Mouse (Mus musculus) gastrocnemius, adult 2 months (tissue): ENCODE results near the gene Rhbg. TPM values are rescaled to one million over a fixed set of nuclear protein-coding genes. Genes with fewer than 3 reads are reported as not detected.

Experiments
- DNase-seq: peaks from one replicate; pipeline ENCODE4 v3.0.0; 2022
- H3K27ac ChIP-seq: fragments of 200-600 bp; 2 replicates; pipeline ENCODE4 v1.8.1; 2022; ENCODE audit warnings: mild to moderate bottlenecking
- H3K4me3 ChIP-seq: fragments of 200-600 bp; 2 replicates; pipeline ENCODE4 v1.8.1; 2022; ENCODE audit warnings: mild to moderate bottlenecking, moderate library complexity
- CTCF ChIP-seq: fragments of 200-600 bp; IDR thresholded peaks from 2 replicates; pipeline ENCODE4 v1.8.1; 2022; ENCODE audit warnings: antibody characterized with exemption, mild to moderate bottlenecking, moderate library complexity
- intact Hi-C: fragments of 180-260 bp; cut with DNase I; formaldehyde crosslinking; loops from one replicate; pipeline ENCODE4 v1.15.1; 2025
- total RNA-seq, 2 experiments: library from RNA; stranded (reverse); gene quantifications; 2 replicates each; pipeline ENCODE4 v1.2.3; 2021

The Rhbg gene
- total RNA-seq, 2 experiments from 2014 or later: not detected

DNA sequence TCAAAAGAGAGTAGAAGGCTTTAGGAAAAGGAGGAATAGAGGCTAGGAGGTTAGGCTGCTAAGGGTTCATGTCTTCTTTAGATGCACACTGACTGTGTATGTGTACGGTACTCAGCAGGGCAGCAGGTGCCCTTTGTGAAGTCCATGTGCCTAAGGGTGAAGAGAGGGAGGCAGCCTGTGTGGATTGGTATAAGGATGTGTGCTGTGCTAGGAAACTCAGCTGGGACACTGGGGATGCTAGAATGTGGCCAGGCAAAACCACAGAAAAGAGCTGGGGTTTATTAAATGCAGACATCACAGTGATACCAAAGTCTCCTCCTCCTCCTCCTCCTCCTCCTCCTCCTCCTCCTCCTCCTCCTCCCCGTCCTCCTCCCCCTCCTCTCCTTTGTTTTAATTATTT is 36.8 kb downstream of the Rhbg start:
- Histone ChIP-seq H3K4me3 (no peak overlapping the region), H3K27ac (no peak overlapping the region)
- no peak for TF ChIP-seq CTCF
- intact Hi-C loops: no loop called here
- DNase-seq: no peak

DNA sequence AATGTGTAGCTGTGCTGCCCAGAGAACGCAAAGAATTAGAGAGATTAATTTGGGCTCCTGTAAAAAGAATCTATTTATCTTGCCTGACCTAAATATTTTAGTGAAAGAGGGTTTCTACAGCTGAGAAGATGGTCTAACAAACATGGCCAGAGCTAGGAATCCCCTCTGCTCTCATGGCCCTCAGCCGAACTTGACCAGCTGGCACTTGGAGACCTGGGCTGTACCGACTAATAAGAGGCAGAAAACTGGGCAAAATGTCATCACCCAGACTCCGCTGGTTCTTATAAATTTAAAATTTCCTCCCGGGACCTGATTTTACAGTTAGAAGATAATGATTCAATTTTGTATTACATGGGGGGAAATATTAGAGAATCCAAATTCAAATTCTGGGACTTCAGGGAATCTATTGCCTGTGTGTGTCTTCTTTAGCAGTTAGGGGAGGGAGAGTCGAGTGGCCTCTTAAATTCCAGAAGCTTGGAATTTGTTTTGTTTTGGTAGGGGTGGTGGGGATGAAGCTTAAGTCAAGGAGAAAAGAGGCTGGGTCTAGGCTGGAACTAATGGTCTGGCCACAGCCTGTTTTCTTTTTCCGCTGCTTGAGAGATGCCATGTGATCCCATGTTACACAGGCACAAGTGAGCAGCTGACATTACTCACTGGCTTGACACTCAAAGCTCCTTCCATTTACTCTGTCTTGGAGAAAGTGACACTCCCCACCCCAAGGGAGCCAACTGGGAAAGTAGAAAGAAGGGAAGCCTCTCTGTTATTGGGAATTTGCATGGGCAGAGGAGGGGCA is 37.8 kb downstream of the Rhbg start:
- H3K27ac ChIP-seq: no peak overlapping the region
- intact Hi-C loops: no loop called here
- DNase-seq: no peak
- H3K4me3 ChIP-seq: no peak overlapping the region
- TF ChIP-seq CTCF: no peak

DNA sequence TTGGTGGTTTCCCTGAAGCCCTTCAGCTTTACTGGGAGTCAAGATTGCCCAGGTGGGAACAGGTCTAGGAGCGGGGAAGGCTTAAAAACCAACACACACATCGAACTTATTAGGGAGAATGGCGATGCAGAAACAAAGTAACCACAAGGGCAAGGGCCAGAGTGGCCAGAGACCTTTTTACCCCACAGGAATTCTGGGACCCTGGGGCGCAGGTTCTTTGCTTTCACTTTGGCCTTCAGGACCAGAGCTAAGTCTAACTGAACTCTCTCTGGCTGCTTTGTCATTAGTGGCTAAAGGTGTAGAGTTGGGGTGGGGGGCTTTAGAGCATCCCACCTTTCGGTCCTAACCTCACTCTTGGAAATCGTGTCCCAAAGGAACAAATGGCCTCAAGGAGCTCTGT is 38.4 kb downstream of the Rhbg start:
- intact Hi-C loops: no loop called here
- no peak for TF ChIP-seq CTCF
- no peak for DNase-seq
- H3K4me3 ChIP-seq: peak overlapping the region; percentile 67
- H3K27ac ChIP-seq: no peak overlapping the region

DNA sequence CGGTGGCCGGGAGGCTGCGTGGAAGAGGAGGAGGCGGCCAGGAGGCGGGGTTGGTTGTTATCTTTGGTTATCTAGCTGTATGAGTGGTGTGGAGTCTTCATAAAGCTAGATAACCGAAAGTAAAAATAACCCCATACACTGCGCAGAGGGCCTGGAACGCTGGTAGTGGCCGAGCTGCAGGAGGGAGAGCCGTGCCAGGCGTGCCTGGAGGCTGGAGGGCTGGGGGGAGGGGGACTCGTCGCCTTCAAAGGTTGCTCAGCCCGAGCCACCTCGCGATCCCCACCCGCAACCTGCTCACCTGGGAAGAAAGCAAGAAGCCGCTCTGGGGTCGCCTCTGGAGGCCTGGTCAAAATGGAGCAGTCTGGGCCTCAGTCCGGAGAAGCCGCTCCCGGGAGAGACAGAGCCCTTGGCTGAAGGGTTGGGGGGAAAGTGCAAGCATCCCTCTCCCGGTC is 38.9 kb downstream of the Rhbg start:
- Histone ChIP-seq H3K4me3 (peak overlapping the region; percentile 67), H3K27ac (no peak overlapping the region)
- no peak for TF ChIP-seq CTCF
- DNase-seq: no peak
- intact Hi-C loops: no loop called here

DNA sequence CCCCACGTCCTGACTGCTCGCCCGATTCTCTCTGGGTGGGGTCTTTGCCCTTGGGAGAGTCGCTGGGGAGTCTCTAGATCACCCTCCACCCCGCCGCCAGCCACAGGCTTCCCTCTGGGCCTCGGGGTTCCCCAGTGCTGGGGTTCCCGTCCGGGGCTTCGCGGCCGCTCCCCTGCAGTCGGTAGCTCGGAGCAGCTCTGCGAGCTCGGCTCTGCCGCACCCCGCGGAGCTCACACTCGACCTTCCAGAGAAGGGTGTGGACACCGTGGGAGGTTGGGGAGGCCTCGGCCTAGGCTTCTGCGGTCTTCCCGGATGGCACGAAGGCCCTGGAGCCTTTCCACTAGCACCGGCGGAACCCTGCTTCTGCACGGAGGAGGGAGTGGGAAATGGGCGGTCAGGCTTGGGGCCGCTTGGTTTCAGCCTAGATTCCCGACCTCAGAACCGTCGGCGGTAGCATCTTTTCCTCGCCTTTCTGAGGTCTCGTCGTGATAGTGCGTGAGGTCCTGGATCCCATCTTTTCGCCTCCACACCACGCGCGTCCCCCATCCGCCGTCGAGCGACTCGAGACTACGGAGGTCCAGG is 39.4 kb downstream of the Rhbg start:
- intact Hi-C loops: no loop called here
- DNase-seq: peak; percentile 26
- H3K27ac ChIP-seq: no peak overlapping the region
- no peak for TF ChIP-seq CTCF
- H3K4me3 ChIP-seq: peak overlapping the region; percentile 67

DNA sequence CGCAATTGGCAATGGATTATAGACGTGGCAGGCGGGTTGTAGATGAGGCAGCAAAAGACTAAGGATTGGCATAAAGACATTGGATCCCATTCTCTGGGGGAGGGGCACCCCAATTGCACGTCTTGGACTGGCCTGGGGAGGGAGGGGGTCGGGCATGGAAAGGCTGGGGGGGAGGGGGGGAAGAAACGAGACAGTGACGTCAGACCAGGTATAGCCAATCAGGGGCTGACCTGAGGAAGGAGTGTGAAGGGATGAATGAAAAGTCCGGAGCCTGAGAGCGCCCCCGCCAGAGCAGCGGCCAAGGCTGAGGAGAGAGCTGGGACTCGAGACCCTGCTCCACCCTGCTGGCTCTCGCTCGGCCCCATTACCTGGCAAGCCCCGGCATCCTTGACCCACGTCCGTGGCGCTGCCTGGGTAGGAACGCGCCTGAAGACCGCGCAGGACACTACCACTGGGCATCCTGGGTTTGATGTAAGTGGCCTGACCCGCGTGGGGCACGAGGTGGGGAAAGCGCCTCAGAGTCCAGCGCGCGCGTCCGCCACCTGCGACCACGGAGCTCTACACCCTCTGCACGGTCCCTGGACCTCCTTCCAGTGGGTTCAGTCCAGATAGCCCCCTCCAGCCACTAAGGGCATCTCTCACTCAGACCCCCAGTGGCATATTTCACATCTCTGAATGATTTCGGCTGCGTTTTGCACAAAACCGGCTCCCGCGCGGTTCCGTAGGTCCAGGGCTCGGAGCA is 40.1 kb downstream of the Rhbg start:
- DNase-seq: no peak
- H3K4me3 ChIP-seq: peak overlapping the region; percentile 67
- intact Hi-C loops: no loop called here
- no peak for TF ChIP-seq CTCF
- H3K27ac ChIP-seq: no peak overlapping the region

DNA sequence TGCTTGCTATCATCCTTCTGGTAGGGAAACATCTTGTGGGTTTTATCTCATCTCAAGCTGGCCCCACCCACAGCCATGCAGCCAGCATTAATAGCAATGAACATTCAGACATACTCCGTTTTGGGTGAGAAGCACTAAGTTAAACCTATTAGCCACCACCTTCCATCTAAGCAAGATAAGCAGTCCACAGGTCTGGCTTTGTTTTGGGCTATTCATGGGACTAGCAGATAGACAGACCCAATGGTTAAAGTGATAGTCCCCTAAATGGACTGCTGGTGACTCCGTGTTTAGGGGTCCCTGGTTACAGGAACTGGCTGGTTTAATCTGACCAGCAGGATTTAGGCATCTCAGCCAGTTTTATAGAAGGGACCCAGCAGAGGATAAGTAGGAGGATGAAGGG is 41.5 kb downstream of the Rhbg start:
- intact Hi-C loops: no loop called here
- Histone ChIP-seq H3K27ac (no peak overlapping the region), H3K4me3 (no peak overlapping the region)
- no peak for DNase-seq
- no peak for TF ChIP-seq CTCF

DNA sequence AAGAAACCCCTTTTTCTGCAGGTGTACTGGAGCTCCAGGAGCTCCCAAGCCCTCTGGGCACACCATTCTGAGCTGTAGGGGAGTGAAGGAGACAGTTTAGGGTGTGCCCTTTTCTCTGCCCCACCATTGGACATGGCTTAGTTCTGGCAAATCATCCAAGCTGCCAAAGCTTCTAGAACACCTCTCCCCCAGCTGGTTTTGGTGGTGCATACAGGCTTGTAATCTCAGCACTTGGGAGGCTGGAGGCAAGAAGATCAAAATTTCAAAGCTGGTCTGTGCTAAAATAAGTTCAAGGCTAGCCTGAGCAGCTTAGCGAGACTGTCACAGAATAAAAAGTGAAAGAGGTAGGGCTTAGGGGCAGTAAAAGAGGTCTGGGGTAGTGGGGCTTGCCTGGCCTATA is 42.2 kb downstream of the Rhbg start:
- no peak for TF ChIP-seq CTCF
- intact Hi-C loops: no loop called here
- DNase-seq: no peak
- Histone ChIP-seq H3K4me3 (no peak overlapping the region), H3K27ac (no peak overlapping the region)

DNA sequence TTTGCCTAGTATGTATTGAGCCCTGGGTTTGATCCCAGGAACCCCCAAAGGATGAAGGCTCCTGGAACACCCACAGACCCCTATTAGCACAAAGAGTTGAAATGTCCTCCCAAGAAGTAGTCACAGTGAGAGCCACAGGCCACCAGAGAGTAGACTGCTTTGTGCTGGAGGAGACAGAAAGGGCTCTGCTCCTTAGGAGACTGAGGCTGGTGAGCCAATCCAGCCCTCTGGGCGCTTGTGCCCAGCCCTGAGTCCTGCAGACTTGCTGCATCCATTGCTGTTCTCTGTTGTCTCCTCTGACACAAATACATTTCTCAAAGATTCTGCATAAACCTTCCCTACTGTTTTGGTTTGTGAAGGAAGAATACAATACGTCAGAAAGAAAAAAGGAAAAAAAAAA is 43.6 kb downstream of the Rhbg start:
- no peak for DNase-seq
- intact Hi-C loops: no loop called here
- Histone ChIP-seq H3K4me3 (no peak overlapping the region), H3K27ac (no peak overlapping the region)
- no peak for TF ChIP-seq CTCF

DNA sequence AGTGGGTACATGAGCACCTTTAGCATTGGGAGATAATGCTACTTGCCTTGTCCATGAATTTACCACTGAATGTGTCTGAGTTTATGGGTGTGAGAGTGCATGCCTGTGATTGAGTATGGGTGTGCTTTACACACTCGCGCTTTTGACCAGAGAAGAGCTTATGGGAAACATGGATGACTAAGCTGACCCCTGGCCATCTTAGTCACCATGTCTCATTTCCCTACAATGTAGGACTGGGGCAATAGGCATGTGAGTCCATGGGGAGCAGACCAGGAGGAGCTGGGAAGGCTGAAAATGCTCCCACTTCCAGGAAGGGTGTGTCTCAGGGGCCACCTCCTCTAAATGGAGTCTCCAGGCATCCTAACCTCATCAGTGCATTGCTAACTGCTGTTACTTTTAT is 44.4 kb downstream of the Rhbg start:
- TF ChIP-seq CTCF: no peak
- intact Hi-C loops: no loop called here
- Histone ChIP-seq H3K4me3 (no peak overlapping the region), H3K27ac (no peak overlapping the region)
- DNase-seq: no peak

DNA sequence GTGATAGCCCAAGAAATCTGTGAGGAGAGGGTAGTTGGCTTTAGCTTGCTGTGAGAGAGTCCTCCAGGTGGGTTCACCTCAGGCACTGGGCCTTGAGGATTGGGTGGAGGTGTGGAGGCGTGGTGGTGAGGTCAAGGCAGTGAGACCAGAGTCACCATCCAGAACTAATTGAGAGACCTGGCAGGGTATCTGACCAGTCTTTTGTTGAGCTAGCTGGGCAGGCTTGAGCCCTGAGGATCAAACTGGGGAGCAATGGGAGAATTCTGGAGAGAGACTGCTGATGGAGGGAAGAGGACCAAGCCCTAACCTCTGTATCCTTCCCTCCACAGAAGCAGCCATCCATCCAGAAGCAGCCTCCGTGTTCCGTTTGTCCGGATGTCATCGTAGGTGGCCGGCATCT is 45.2 kb downstream of the Rhbg start:
- no peak overlapping the region for H3K4me3 ChIP-seq
- intact Hi-C loops: no loop called here
- no peak for TF ChIP-seq CTCF
- no peak overlapping the region for H3K27ac ChIP-seq
- DNase-seq: no peak

DNA sequence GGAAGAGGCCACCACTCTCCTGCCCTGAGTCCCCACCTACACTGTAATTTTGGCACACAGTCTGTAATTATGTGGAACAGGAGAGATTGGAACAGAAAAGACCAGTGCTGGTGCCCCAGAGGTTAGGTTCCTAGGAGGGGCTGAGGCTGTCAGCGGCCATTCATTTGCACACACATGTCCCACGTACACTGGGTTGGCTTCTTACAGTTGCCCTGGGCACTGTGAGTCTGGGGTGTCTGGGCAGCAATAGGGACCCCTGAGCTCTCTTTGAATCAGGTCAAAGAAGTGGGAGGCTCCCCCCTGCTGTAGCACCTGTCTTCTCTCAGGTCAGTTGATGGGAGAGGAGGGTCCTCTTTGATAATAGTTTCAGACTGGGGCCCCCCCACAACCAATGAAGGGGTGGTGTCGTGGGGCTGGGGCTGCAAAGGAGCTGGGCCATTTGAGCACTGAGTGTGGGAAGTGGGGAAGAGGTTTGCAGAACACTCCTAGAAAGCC is 46.2 kb downstream of the Rhbg start:
- no peak for TF ChIP-seq CTCF
- H3K4me3 ChIP-seq: no peak overlapping the region
- H3K27ac ChIP-seq: no peak overlapping the region
- no peak for DNase-seq
- intact Hi-C loops: no loop called here

DNA sequence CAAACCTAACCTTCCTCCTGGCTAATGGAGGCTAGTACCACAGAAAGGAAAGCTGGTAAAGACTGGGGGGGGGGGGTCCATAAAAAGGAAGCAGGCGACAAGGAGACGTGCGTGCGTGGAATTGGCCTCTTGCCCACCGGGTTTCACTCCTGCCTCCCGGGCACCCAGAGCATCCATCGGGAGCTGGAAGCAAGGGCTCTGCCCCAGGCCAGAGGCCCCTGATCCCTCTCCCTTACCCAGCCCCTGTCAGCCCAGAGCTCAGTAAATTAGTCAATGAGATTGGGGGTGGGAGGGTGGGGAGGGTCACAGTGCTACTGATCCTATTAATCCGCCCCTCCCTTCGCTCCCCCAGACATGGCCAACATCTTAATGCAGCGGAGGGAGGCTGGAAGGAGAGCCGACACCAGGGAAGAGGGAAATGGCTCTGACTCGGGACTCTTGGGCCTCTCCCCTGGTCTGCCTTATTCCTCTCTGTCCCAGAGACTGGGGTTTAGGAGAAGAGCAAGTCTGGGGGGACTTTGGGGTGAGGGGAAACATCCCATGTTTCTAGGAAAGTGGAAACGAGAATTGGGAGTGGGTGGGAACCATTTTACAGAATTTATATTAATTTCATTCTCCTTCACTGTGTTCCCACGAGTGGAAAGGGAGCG is 46.9 kb downstream of the Rhbg start:
- intact Hi-C loops: no loop called here
- Histone ChIP-seq H3K27ac (no peak overlapping the region), H3K4me3 (no peak overlapping the region)
- DNase-seq: no peak
- no peak for TF ChIP-seq CTCF
